Mouse (Mus musculus) lung, adult 2 months (tissue): ENCODE measurements around the gene Il1rl2. TPM values are rescaled to one million over a fixed set of nuclear protein-coding genes. Genes with fewer than 3 reads are reported as not detected.

ENCODE experiments used
- DNase-seq: peaks from one replicate; pipeline ENCODE4 v3.0.0; 2022
- H3K4me1 ChIP-seq: fragments of 200-500 bp; 2 replicates; pipeline ENCODE4 v1.6.1; 2011; ENCODE audit warnings: low read length; ENCODE audit not compliant: control insufficient read depth, insufficient read depth
- H3K4me3 ChIP-seq: fragments of 200-500 bp; replicated peaks from 2 replicates; pipeline ENCODE3; 2011; ENCODE audit warnings: low read depth, mild to moderate bottlenecking, control low read depth, low read length; ENCODE audit errors: extremely low read depth
- CTCF ChIP-seq: fragments of 200-500 bp; IDR thresholded peaks from 2 replicates; pipeline ENCODE4 v1.5.1; 2011; ENCODE audit warnings: mild to moderate bottlenecking, low read length, control low read depth; ENCODE audit not compliant: insufficient read depth
- POLR2A ChIP-seq: fragments of 200-500 bp; IDR thresholded peaks from 2 replicates; pipeline ENCODE4 v1.6.1; 2011; ENCODE audit warnings: low read depth, mild to moderate bottlenecking, control low read depth, low read length, borderline replicate concordance; ENCODE audit errors: extremely low read depth
- WGBS: fragments of 180-500 bp; shearing (Covaris S2); methylation state at CpG from one replicate; pipeline ENCODE4 v1.1.7; 2018; 5-methylcytosine and 5-hydroxymethylcytosine counted together
- polyA plus RNA-seq: library from polyadenylated mRNA; depleted of rRNA; stranded (reverse); fragments of >200 nt; gene quantifications from 2 replicates; pipeline ENCODE4 v1.2.3, GENCODE M21; 2012

Gene Il1rl2
- polyA plus RNA-seq, 1 experiment: 8.4 TPM

DNA sequence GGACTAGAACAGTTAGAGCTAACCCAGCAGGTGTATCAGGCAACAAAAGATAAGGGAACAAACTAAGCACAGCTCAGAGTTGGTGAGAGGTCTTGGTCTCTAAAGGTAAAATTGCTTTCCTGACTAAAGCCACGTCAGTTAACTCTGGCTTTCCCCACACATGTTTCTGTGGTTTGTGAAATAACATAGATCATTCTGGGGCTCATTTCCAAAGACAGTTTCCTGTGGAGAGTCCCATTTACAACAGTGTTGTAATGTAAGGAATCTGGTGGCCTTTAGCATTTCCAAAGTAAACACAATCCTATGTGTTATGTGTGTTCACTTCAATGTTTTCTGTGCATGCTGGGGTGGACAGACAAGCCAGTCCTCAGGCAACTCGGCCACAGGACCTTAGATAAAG lies 35.3 kb downstream of the Il1rl2 start:
- 57% methylated on average over 2 of the region's 2 CpGs for WGBS
- H3K4me1 ChIP-seq: no peaks in the 10 kb centered on the region; the same call in 1 of the 2 replicates
- H3K4me3 ChIP-seq: no peak overlapping the region
- TF ChIP-seq CTCF: no peak
- no peak for TF ChIP-seq POLR2A
- no peak for DNase-seq

DNA sequence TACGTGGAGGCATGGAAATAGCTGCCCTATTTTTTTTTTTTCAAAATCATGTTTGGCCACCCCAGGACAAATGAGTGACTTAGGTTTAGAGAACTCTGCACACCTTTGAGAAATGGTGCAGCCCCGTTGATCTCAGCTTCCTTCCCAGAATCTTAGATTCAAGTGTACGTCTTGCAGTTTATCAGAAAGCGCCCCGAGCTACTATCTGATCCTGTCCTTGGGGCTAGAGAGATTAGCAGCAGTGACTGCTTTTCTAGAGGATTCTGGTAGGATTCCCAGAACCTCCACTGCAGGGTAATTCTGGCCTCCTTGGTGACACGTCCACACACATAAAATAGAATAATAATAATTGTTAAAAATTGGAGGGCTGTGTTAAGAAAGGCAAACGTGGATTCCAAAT lies 36.6 kb downstream of the Il1rl2 start:
- no peak for TF ChIP-seq CTCF
- TF ChIP-seq POLR2A: no peak
- no peaks in the 10 kb centered on the region; the same call in 1 of the 2 replicates for H3K4me1 ChIP-seq
- WGBS: 65% methylated on average over 7 of the region's 7 CpGs
- no peak overlapping the region for H3K4me3 ChIP-seq
- no peak for DNase-seq

- Histone ChIP-seq H3K4me3 (no peak overlapping the region), H3K4me1 (no peaks in the 10 kb centered on the region; the same call in 1 of the 2 replicates)
- no peak for TF ChIP-seq POLR2A
- no peak for TF ChIP-seq CTCF
- DNase-seq: no peak
- 44% methylated on average over 1 of the region's 1 CpGs for WGBS
These were observed 37.2 kb downstream of the Il1rl2 start for GRCm38 (mm10) chr1:40361596-40361995.

- WGBS: 69% methylated on average over 11 of the region's 11 CpGs
- Histone ChIP-seq H3K4me1 (no peaks in the 10 kb centered on the region), H3K4me3 (no peak overlapping the region)
- TF ChIP-seq POLR2A (no peak), CTCF (no peak)
- DNase-seq: no peak
These were observed 38.4 kb downstream of the Il1rl2 start for GRCm38 (mm10) chr1:40362784-40363183.

DNA sequence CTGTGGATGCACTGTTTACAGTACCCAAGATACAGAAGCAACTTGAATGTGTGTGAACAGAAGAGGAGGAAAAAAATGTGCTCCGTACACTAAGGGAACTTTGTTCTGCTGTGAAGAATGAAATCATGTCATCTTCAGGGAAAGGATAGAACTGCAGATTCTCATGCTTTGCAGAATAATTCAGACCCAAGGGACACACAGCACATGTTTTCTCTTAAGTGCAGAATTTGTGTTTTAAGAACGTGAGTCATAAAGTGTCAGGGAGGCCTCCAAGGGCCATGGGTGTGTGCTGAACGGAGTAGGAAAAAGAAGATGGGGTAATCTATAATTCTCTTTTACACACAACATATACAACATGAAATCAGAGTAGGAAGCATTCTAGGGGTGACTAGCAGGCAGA lies 48.5 kb downstream of the Il1rl2 start:
- Histone ChIP-seq H3K4me1 (peaks cover 9% of the 10 kb centered on the region), H3K4me3 (no peak overlapping the region)
- 74% methylated on average over 3 of the region's 3 CpGs for WGBS
- DNase-seq: no peak
- no peak for TF ChIP-seq POLR2A
- TF ChIP-seq CTCF: no peak

DNA sequence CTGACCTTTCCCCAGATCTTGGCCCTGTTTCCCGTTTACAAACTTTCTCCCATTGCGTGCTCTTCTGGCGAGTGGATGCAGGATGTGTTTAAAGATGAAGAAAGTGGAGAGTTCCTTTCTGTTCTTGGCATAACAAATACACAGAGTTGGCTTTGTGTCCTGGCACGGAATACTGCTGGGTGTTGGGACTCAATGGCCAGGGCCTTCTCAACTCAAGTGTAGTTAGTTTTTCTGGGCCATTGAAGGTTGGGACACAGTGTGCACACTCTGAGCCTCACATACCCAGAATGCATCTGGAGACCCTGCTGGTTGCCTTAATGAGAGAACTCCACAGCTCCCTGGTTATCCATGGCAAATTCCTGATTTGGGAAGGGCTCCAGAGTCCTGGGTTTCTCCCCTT lies 50.7 kb downstream of the Il1rl2 start:
- 18% methylated on average over 4 of the region's 4 CpGs for WGBS
- H3K4me3 ChIP-seq: no peak overlapping the region
- DNase-seq: no peak

GRCm38 (mm10) chr1:40376745-40377144 lies 52.3 kb downstream of the Il1rl2 start:
- no peak for DNase-seq
- Histone ChIP-seq H3K4me3 (no peak overlapping the region), H3K4me1 (peaks cover 9% of the 10 kb centered on the region)
- TF ChIP-seq CTCF (no peak), POLR2A (no peak)
- WGBS: 47% methylated on average over 7 of the region's 7 CpGs

More for the DNA sequence above, 50.7 kb downstream of the Il1rl2 start:
- H3K4me1 ChIP-seq: peaks cover 9% of the 10 kb centered on the region
- TF ChIP-seq CTCF: no peak
- TF ChIP-seq POLR2A: no peak

DNA sequence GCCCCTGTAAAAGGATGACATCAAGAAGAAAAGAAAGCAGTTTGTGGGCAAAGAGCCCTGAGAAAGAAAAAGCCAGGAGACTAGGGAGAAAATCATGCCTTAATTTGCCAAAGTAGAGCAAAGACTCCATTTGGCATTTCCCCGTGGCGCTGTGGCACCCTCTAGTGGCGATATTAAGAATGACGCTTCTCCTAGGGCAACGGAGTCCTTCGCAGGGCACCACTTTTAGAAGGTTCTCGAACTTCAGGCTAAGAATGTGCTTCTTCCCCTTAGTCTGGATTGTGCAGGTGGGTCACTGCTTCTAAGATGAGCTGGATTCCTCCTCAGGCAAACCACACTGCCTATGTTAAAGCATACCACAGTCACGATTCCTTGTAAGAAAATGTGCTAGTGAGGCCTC lies 54.4 kb downstream of the Il1rl2 start:
- WGBS: 14% methylated on average over 8 of the region's 8 CpGs
- Histone ChIP-seq H3K4me1 (peaks cover 9% of the 10 kb centered on the region), H3K4me3 (no peak overlapping the region)
- peak; percentile 98 for TF ChIP-seq CTCF
- no peak for TF ChIP-seq POLR2A
- DNase-seq: peak; percentile 58

DNA sequence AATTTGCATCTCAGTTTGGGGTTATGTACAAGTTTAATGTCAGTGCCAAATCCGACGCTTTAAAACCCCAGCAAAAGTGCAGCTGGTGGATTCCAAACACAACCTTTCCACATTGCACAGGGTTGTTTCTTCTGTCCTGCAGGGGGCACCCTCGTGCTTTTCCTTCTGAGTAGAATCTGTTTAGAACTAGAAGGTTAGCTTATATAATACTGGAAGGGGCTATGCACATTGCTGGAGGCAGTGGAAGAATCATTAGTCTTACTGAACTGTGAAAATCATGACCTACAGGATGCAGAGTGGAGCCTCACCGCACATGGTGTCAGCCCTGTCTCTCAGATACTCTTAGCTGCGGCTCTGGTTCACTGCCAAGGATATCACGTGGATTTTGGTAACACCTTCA lies 55.7 kb downstream of the Il1rl2 start:
- Histone ChIP-seq H3K4me1 (peaks cover 9% of the 10 kb centered on the region), H3K4me3 (no peak overlapping the region)
- DNase-seq: peak; percentile 66
- WGBS: 41% methylated on average over 6 of the region's 6 CpGs
- TF ChIP-seq POLR2A (no peak), CTCF (0 out of 2 replicates have a peak, but pooled peaks have one; percentile 21)

- no peak for DNase-seq
- no peak overlapping the region for H3K4me3 ChIP-seq
- TF ChIP-seq POLR2A: no peak
- no peak for TF ChIP-seq CTCF
- 78% methylated on average over 11 of the region's 11 CpGs for WGBS
- H3K4me1 ChIP-seq: peaks cover 2% of the 10 kb centered on the region; the same call in 1 of the 2 replicates
These were observed 56.6 kb downstream of the Il1rl2 start for GRCm38 (mm10) chr1:40380990-40381389.
